Mouse (Mus musculus): ENCODE results near the gene H2-M10.2.
"Not testable (repeated sequence)": the region's sequence is repeated elsewhere in the genome, so short reads cannot be mapped to it uniquely, and the experiment has no call there.

The H2-M10.2 gene

DNA sequence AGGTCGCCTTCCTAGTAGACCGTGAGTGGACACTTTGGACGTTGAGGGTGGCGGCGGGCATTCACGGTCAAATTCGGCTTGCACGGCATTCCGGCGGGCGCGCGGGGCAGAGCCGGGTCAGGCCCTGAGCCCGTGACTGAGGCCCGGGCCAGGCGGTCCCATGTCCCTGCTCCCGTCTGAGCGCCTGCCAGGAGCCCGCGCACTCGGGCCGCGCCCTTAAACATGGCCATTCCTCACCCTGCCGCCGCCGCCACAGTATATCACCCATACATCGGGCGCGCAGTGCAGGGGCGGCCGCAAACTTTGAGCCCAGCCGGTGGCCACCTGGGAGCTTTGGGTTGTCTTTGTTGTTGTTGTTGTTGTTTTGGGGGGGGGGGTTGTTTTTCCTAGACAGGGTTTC is 37.4 kb downstream of the H2-M10.2 start:
- no peak for DNase-seq

- DNase-seq: no peak
Observed at GRCm38 (mm10) chr17:36245741-36246140, 40.5 kb downstream of the H2-M10.2 start.

GRCm38 (mm10) chr17:36244031-36244430 is 42.3 kb downstream of the H2-M10.2 start:
- no peak for DNase-seq

DNA sequence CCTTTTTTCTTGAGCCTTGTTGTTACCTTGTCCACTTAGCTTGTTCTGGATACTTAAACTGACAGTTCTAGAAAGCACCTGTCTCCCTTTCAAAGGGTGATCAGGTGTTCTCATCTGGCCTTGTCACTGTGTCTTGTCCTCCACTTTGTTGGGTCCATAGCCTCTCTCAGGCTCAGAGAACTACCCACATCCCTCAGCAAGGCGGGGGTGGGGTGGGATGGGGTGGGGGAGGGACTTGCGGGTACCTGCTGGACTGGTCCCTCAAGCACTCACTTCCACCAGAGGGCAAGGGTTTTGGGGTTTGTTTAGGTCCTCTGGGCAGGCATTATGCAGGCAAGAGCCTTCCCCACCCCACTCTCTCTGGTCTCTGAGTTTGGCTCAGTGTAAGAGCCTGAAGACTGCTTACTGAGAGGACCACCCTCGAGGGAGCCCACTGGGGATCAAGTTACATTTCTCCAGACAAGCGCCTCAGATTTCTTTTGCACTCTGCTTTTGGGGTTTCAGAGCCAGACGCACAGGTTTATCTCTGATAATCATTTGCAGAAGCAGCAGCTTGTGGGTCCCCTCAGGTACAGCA is 45.6 kb downstream of the H2-M10.2 start:
- no peak for DNase-seq

GRCm38 (mm10) chr17:36237321-36237921 is 48.9 kb downstream of the H2-M10.2 start:
- DNase-seq: no peak

GRCm38 (mm10) chr17:36235300-36235699 is 51.0 kb downstream of the H2-M10.2 start:
- not testable (repeated sequence) for DNase-seq

Data from cerebellum, adult 11-12 months (tissue).